ENCODE assay signal across 10 mouse cellular contexts in genomic region chr3:122064556-122065410, GRCm38 (mm10). TPM values are rescaled to one million over a fixed set of nuclear protein-coding genes. Genes with fewer than 3 reads are reported as not detected.
DNase-seq lines count a peak whose midpoint lies in the region; ATAC-seq lines count a peak whose summit lies in the region.
"Had no signal": no experiment of that assay in that cellular context is flagged by ENCODE, and none has a peak within 500 bp of the region (broad histone marks: within the 10 kb centered on the region; RNA-seq: fewer than 3 reads in every experiment).

No protein-coding gene starts in this region.

- no peak overlapping the region for H3K27ac ChIP-seq in kidney, embryonic 15.5 days
- H3K27ac ChIP-seq: embryonic facial prominence, embryonic 15.5 days; limb, embryonic 15.5 days had no signal

- intact Hi-C loops in left cerebral cortex, postnatal 4 days (cut with DNase I) = no loop called here

- H3K9ac ChIP-seq in kidney, embryonic 15.5 days = no peak overlapping the region
- H3K9ac ChIP-seq: embryonic facial prominence, embryonic 15.5 days; limb, embryonic 15.5 days had no signal

- ATAC-seq in kidney, embryonic 15.5 days (replicated peaks; ENCODE audit: low FRiP score) = 0 out of 2 replicates have a peak, but pooled peaks have one; percentile 22

- no peak overlapping the region for H3K4me3 ChIP-seq in kidney, embryonic 15.5 days (replicated peaks)
- H3K4me3 ChIP-seq: embryonic facial prominence, embryonic 15.5 days; limb, embryonic 15.5 days had no signal

- WGBS in kidney, embryonic 15.5 days = 50% methylated on average over 13 of the region's 13 CpGs

- H3K4me1 ChIP-seq in kidney, embryonic 15.5 days = peaks cover 12% of the 10 kb centered on the region
- H3K4me1 ChIP-seq: embryonic facial prominence, embryonic 15.5 days had no signal

- no peaks in the 10 kb centered on the region for H3K27me3 ChIP-seq in kidney, embryonic 15.5 days
- H3K27me3 ChIP-seq: embryonic facial prominence, embryonic 15.5 days; limb, embryonic 15.5 days had no signal

- H3K36me3 ChIP-seq in kidney, embryonic 15.5 days = no peaks in the 10 kb centered on the region
- H3K36me3 ChIP-seq: embryonic facial prominence, embryonic 15.5 days; limb, embryonic 15.5 days had no signal

- H3K9me3 ChIP-seq in kidney, embryonic 15.5 days (replicated peaks) = no peaks in the 10 kb centered on the region
- H3K9me3 ChIP-seq: embryonic facial prominence, embryonic 15.5 days; limb, embryonic 15.5 days had no signal

- H3K4me2 ChIP-seq in kidney, embryonic 15.5 days = no peak overlapping the region
- H3K4me2 ChIP-seq: embryonic facial prominence, embryonic 15.5 days; limb, embryonic 15.5 days had no signal

- peak; percentile 96 for DNase-seq in heart, adult 11 months
- no peak for DNase-seq in heart, adult 8-10 months (ENCODE audit: low spot score)
- peak; percentile 60 to 72 for DNase-seq in heart, adult 9 months (ENCODE audit: low spot score in 2 of 2)
- DNase-seq in lung, postnatal 25 days (ENCODE audit: low spot score) = peak; percentile 50
- DNase-seq in cerebellum, postnatal 14 days = no peak
- DNase-seq in left cerebral cortex, postnatal 4 days = no peak
- DNase-seq in frontal cortex, postnatal 36 days (ENCODE audit: low spot score in 2 of 2) = no peak

RNA-seq across cellular contexts. Expression of gene Abca4, which starts 20.5 kb away (rescaled TPM):
- 1 to 10 TPM; 1.8 to 2.7 (median 2.3) TPM for total RNA-seq in heart, adult 8-10 months (2022)
- 0.70 and 0.72 TPM in 2 replicates for polyA plus RNA-seq in kidney, embryonic 15.5 days (2015; fragmentation: Nextera tagmentation; extraction: Ambion mirVana)
- 1 to 10 TPM; 3.4 to 3.8 TPM for total RNA-seq in left cerebral cortex, postnatal 4 days (2021)

Comparison
In these comparisons a context has a peak if more than half of its experiments do, and no peak if none do; other contexts are left out.
1. DNase-seq: peak in heart, adult 11 months (single experiment), heart, adult 9 months (2 of 2) and lung, postnatal 25 days (single experiment); none in heart, adult 8-10 months (single experiment), cerebellum, postnatal 14 days (0 of 2), left cerebral cortex, postnatal 4 days (single experiment) and frontal cortex, postnatal 36 days (0 of 2).